Mouse (Mus musculus) cortical plate, adult 2 months (tissue): ENCODE measurements around the gene Crocc.

ENCODE experiments used
- CTCF ChIP-seq: fragments of 200-500 bp; IDR thresholded peaks from 2 replicates; pipeline ENCODE4 v1.5.1; 2011; ENCODE audit warnings: mild to moderate bottlenecking, control low read depth, low read length; ENCODE audit not compliant: insufficient read depth; ENCODE audit errors: extremely low read depth
- POLR2A ChIP-seq: fragments of 200-500 bp; IDR thresholded peaks from 2 replicates; pipeline ENCODE4 v1.6.1; 2011; ENCODE audit warnings: mild to moderate bottlenecking, low read length, control low read depth; ENCODE audit not compliant: insufficient read depth; ENCODE audit errors: extremely low read depth

DNA sequence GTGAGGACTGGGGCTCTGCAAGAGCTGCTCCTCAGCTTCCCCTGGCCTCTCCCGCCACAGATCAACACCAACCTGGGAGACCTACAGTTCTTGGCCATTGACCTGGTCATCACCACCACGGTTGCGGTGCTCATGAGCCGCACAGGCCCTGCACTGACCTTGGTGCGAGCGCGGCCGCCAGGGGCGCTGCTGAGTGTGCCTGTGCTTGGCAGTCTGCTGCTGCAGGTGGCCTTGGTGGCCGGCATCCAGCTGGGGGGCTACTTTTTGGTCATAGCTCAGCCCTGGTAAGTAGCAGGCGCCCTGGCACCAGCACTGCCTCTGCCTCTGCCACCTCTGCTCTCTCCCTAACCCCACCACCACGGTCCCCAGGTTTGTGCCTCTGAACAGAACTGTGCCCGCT, 54.4 kb downstream of the Crocc start:
- TF ChIP-seq CTCF (no peak), POLR2A (no peak)
